Mouse (Mus musculus): ENCODE data around the gene Olfm1. TPM values are rescaled to one million over a fixed set of nuclear protein-coding genes. Genes with fewer than 3 reads are reported as not detected.
A peak's percentile ranks its signal among the peaks of the same experiment; 100 is the strongest.

The Olfm1 gene
- 139 and 152 TPM in 2 replicates for polyA plus RNA-seq (2014; fragmentation: Nextera tagmentation; extraction: Ambion mirVana)

DNA sequence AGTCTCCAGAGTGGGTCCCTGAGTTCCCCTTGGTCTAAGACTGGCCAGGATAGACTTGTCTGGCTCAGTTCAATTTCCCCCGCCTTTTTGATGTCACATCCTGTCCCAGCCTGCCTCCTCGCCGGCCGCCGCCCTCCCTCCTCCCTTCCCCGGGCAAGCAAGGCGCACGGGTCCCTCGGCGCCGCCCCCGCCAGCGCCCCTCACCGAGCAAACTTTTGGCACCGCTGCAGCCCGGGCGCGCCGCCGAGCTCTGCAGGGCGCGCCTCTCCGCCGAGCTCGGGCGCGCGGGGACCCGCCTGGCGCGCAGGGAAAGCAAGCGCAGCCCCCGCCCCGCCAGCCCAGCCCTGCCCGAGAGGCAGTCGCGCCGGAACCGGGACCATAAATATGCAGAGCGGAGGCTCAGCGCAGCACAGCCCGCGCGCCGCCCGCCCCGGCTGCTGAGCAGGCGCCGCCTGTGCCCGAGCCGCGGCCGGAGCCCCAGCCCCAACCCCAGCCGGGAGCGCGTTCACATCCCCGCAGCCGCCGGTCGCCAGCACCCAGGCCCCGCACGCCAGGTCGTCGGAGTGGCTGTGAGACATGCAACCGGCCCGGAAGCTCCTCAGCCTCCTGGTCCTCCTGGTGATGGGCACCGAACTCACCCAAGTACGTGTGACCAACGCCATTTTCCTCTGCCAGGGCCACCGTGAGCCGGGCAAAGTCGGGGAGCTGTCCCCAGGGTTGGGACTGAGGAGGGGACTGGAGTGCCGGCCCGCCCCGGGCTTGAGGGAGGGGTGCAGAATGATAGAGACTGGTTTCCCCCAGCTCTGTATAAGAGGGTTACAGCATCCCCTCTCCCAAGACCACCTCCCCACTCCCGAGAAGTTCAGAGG is at the start of gene Olfm1:
Gene Olfm1 (plus strand): TSS at position 172 of the 869 bp plus-strand sequence.
- H3K9me3 ChIP-seq (ENCODE audit: control insufficient read depth, low read length), result no peaks in the 10 kb centered on the region
- H3K4me2 ChIP-seq (replicated peaks; ENCODE audit: low read depth, low read length), result peak within 1 kb of the TSS; percentile 74
- under 1% methylated on average over 67 of the region's 76 CpGs for WGBS
- peak within 1 kb of the TSS; percentile 86 for H3K9ac ChIP-seq (ENCODE audit: low read depth, low read length)
- H3K36me3 ChIP-seq (ENCODE audit: control insufficient read depth, insufficient read depth, low read length), result no peaks in the 10 kb centered on the region
- peaks cover 10% of the 10 kb centered on the region; the same call in 1 of the 2 replicates for H3K4me1 ChIP-seq (replicated peaks; ENCODE audit: control insufficient read depth, insufficient read depth, low read length)
- H3K27ac ChIP-seq (ENCODE audit: low read depth, low read length), result peak within 1 kb of the TSS; percentile 82
- peak; percentile 79 for DNase-seq (ENCODE audit: low spot score)
- H3K4me3 ChIP-seq (ENCODE audit: low read depth, low read length), result peak within 1 kb of the TSS; percentile 79
- peaks cover 2% of the 10 kb centered on the region; the same call in 1 of the 2 replicates for H3K27me3 ChIP-seq (ENCODE audit: control insufficient read depth, insufficient read depth, low read length)
- ATAC-seq (ENCODE audit: low FRiP score), result peak; percentile 85

DNA sequence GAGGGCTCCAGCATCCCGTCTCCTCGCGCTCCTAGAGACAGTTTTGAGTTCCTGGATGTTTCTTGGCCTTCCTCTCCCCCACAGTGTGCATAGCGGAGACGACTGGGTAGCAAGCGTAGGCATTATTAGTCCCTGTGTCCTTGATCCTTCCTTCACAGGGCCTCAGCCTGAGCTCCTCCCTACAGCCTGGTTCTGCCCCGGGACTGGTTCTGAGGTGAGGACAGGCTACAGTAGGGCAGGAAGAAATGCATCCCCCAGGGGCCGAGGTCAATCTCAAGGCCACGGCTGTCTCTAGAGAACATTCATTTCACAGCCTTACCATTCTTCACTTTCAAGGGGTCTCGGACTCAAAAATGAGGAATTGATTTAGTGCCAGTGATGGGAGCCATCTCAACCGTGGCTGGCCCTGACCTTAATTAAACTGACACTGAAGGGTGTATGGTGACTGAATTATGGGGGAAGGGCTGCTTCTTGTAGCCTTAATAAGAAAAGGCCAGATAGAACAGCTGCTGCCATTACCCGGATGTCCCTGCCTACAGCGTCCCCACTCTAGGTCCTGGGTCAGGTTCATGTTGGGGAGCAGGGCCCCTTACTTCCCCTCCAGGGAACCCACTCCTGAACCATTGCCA is 49.3 kb upstream of the Olfm1 start:
- DNase-seq (ENCODE audit: low spot score), result peak; percentile 28
- no peak overlapping the region for H3K4me2 ChIP-seq (replicated peaks; ENCODE audit: low read depth, low read length)
- no peaks in the 10 kb centered on the region for H3K9me3 ChIP-seq (ENCODE audit: control insufficient read depth, low read length)
- 64% methylated on average over 13 of the region's 13 CpGs for WGBS
- no peaks in the 10 kb centered on the region for H3K27me3 ChIP-seq (ENCODE audit: control insufficient read depth, insufficient read depth, low read length)
- no peaks in the 10 kb centered on the region for H3K36me3 ChIP-seq (ENCODE audit: control insufficient read depth, insufficient read depth, low read length)
- no peak overlapping the region for H3K4me3 ChIP-seq (ENCODE audit: low read depth, low read length)
- H3K27ac ChIP-seq (ENCODE audit: low read depth, low read length), result no peak overlapping the region
- ATAC-seq (ENCODE audit: low FRiP score), result peak; percentile 64
- no peaks in the 10 kb centered on the region for H3K4me1 ChIP-seq (replicated peaks; ENCODE audit: control insufficient read depth, insufficient read depth, low read length)
- no peak overlapping the region for H3K9ac ChIP-seq (ENCODE audit: low read depth, low read length)

DNA sequence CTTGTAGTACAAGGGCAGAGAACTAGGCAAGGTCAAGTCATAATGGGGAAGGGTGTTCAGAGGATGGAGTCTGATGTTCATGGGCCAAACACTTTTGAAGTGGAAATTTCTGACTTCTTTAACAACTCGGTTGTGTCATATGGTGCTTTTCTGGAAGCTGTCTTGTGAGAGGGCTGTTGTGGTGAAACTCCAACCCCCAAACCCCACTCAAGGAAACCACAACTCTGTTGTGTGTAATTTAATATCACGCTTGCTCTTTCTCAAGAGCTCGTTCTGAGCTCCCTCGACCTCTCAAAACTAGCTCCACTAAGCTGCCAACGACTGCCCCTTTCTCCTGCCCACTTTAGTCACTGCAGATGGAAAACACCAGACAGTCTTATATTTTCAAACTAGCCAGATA is 47.1 kb upstream of the Olfm1 start:
- ATAC-seq (ENCODE audit: low FRiP score) (no peak), DNase-seq (ENCODE audit: low spot score) (no peak)
- 86% methylated on average over 5 of the region's 5 CpGs for WGBS
- no peaks in the 10 kb centered on the region for H3K9me3 ChIP-seq (ENCODE audit: control insufficient read depth, low read length)
- H3K4me1 ChIP-seq (replicated peaks; ENCODE audit: control insufficient read depth, insufficient read depth, low read length), result no peaks in the 10 kb centered on the region
- H3K4me2 ChIP-seq (replicated peaks; ENCODE audit: low read depth, low read length), result no peak overlapping the region
- no peak overlapping the region for H3K9ac ChIP-seq (ENCODE audit: low read depth, low read length)
- H3K4me3 ChIP-seq (ENCODE audit: low read depth, low read length), result no peak overlapping the region
- H3K27me3 ChIP-seq (ENCODE audit: control insufficient read depth, insufficient read depth, low read length), result no peaks in the 10 kb centered on the region
- no peak overlapping the region for H3K27ac ChIP-seq (ENCODE audit: low read depth, low read length)
- no peaks in the 10 kb centered on the region for H3K36me3 ChIP-seq (ENCODE audit: control insufficient read depth, insufficient read depth, low read length)

DNA sequence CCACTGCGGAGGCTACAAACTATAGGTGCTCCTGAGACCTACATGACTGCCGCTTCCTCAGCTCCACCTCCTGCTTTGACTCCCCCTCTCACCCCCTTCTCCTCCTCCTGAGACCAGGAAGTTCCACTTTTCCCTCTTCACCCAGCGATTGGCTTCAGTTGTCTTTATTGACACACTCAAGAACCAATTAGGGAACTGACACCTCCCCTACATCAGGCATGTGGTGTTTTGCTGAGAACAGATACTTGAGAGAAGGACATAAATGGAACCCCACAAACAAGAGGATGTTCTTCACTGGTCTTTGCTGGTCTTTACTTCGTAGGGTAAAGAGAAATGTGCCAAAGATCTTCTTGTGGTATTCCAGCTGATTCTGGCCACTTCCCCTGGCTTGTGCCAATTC is 46.6 kb upstream of the Olfm1 start:
- Histone ChIP-seq H3K4me1 (replicated peaks; ENCODE audit: control insufficient read depth, insufficient read depth, low read length) (no peaks in the 10 kb centered on the region), H3K9ac (ENCODE audit: low read depth, low read length) (no peak overlapping the region), H3K4me2 (replicated peaks; ENCODE audit: low read depth, low read length) (no peak overlapping the region), H3K36me3 (ENCODE audit: control insufficient read depth, insufficient read depth, low read length) (no peaks in the 10 kb centered on the region), H3K9me3 (ENCODE audit: control insufficient read depth, low read length) (no peaks in the 10 kb centered on the region), H3K4me3 (ENCODE audit: low read depth, low read length) (no peak overlapping the region), H3K27me3 (ENCODE audit: control insufficient read depth, insufficient read depth, low read length) (no peaks in the 10 kb centered on the region), H3K27ac (ENCODE audit: low read depth, low read length) (no peak overlapping the region)
- WGBS, result 63% methylated on average over 4 of the region's 4 CpGs
- DNase-seq (ENCODE audit: low spot score) (no peak), ATAC-seq (ENCODE audit: low FRiP score) (no peak)

DNA sequence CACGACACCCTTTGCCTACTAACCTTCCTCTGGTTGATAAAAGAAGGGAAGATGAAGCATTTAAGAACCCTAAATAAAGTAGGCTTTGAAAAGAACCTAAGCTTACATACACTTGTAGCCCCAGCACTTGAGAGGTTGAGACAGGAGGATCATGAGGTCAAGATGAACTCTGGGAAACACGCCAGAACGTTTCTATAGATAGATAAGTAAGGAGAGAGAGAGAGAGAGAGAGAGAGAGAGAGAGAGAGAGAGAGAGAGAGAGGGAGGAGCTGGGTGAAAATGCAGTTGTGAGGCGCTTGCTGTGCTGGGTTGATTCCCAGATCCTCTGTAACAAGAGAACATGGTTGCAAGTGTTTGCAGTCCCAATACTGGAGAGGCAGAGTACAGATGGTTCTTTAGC is 46.1 kb upstream of the Olfm1 start:
- Histone ChIP-seq H3K27me3 (ENCODE audit: control insufficient read depth, insufficient read depth, low read length) (no peaks in the 10 kb centered on the region), H3K27ac (ENCODE audit: low read depth, low read length) (no peak overlapping the region), H3K4me1 (replicated peaks; ENCODE audit: control insufficient read depth, insufficient read depth, low read length) (no peaks in the 10 kb centered on the region), H3K9ac (ENCODE audit: low read depth, low read length) (no peak overlapping the region), H3K4me3 (ENCODE audit: low read depth, low read length) (no peak overlapping the region), H3K36me3 (ENCODE audit: control insufficient read depth, insufficient read depth, low read length) (no peaks in the 10 kb centered on the region), H3K4me2 (replicated peaks; ENCODE audit: low read depth, low read length) (no peak overlapping the region), H3K9me3 (ENCODE audit: control insufficient read depth, low read length) (no peaks in the 10 kb centered on the region)
- no peak for DNase-seq (ENCODE audit: low spot score)
- ATAC-seq (ENCODE audit: low FRiP score), result no peak
- 81% methylated on average over 4 of the region's 4 CpGs for WGBS

DNA sequence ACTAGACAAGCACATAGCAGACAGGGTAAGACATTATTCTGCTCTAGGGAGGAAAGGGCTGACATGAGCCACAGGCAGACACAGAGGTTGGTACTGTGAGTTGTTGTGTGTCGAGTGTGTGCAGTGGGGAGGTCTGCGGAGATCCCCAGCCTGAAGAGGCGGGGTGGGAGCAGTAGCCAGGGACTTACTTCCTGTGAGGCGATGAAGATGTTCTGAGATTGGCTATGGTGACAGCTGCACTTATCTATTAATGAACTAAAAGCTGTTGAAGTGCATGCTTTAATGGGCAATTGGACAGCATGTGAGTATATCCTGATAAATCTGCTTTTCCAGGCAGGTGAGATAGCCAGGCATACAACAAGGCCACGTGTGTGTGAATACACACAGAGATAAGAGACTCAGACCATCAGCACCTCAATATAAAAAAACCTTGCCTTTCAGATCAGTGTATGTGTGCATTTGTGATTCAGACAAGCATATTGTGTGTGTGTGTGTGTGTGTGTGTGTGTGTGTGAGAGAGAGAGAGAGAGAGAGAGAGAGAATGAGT is 45.5 kb upstream of the Olfm1 start:
- H3K4me1 ChIP-seq (replicated peaks; ENCODE audit: control insufficient read depth, insufficient read depth, low read length), result no peaks in the 10 kb centered on the region
- no peak for ATAC-seq (ENCODE audit: low FRiP score)
- no peak overlapping the region for H3K27ac ChIP-seq (ENCODE audit: low read depth, low read length)
- no peaks in the 10 kb centered on the region for H3K9me3 ChIP-seq (ENCODE audit: control insufficient read depth, low read length)
- H3K27me3 ChIP-seq (ENCODE audit: control insufficient read depth, insufficient read depth, low read length), result no peaks in the 10 kb centered on the region
- H3K9ac ChIP-seq (ENCODE audit: low read depth, low read length), result no peak overlapping the region
- no peak overlapping the region for H3K4me2 ChIP-seq (replicated peaks; ENCODE audit: low read depth, low read length)
- H3K4me3 ChIP-seq (ENCODE audit: low read depth, low read length), result no peak overlapping the region
- no peak for DNase-seq (ENCODE audit: low spot score)
- no peaks in the 10 kb centered on the region for H3K36me3 ChIP-seq (ENCODE audit: control insufficient read depth, insufficient read depth, low read length)
- 87% methylated on average over 5 of the region's 5 CpGs for WGBS

DNA sequence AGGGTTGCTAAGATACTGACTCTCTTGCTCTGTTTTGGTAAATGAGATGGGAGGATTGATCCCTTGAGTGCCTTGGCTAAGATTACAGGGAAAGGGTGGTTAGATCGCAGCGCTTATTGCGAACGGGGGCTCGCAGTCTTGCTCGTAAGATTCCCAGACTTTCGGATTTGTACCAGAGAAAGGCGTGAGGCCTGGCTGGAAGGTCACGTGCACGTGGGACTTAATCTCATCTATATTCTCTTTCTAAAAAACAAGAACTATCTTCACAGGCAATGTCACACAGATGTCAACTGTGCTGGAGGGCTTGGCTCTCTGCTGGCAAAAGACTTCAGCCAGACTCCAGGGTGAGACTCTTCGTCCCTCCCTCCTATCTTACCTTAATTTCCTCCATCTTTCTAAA is 43.1 kb upstream of the Olfm1 start:
- H3K4me1 ChIP-seq (replicated peaks; ENCODE audit: control insufficient read depth, insufficient read depth, low read length), result no peaks in the 10 kb centered on the region
- WGBS, result 80% methylated on average over 11 of the region's 11 CpGs
- no peak overlapping the region for H3K9ac ChIP-seq (ENCODE audit: low read depth, low read length)
- no peaks in the 10 kb centered on the region for H3K36me3 ChIP-seq (ENCODE audit: control insufficient read depth, insufficient read depth, low read length)
- H3K27me3 ChIP-seq (ENCODE audit: control insufficient read depth, insufficient read depth, low read length), result no peaks in the 10 kb centered on the region
- no peak overlapping the region for H3K27ac ChIP-seq (ENCODE audit: low read depth, low read length)
- no peak overlapping the region for H3K4me2 ChIP-seq (replicated peaks; ENCODE audit: low read depth, low read length)
- H3K4me3 ChIP-seq (ENCODE audit: low read depth, low read length), result no peak overlapping the region
- no peak for DNase-seq (ENCODE audit: low spot score)
- ATAC-seq (ENCODE audit: low FRiP score), result no peak
- no peaks in the 10 kb centered on the region for H3K9me3 ChIP-seq (ENCODE audit: control insufficient read depth, low read length)

DNA sequence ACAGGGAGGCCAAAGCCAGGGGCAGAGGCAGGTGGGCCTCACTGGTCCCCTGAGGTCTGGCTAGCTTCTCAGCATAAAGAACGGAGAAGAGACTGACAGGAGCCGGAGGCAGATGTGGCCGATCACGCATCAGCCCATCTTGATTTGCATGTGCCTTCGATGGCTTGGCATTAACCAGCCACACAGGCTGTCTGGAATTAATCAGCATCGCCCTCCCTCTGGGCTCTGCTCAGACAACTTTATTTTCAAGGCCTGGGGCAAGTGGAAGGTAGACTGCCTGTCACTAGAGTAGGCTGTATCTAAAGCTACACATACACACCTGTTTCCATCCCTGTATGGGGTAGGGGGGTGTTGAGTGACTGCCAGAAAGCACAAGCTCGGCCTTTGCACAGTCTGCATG is 32.2 kb upstream of the Olfm1 start:
- H3K9ac ChIP-seq (ENCODE audit: low read depth, low read length), result no peak overlapping the region
- WGBS, result 47% methylated on average over 7 of the region's 7 CpGs
- no peak for ATAC-seq (ENCODE audit: low FRiP score)
- H3K4me2 ChIP-seq (replicated peaks; ENCODE audit: low read depth, low read length), result no peak overlapping the region
- DNase-seq (ENCODE audit: low spot score), result peak; percentile 27
- no peaks in the 10 kb centered on the region for H3K9me3 ChIP-seq (ENCODE audit: control insufficient read depth, low read length)
- H3K27me3 ChIP-seq (ENCODE audit: control insufficient read depth, insufficient read depth, low read length), result no peaks in the 10 kb centered on the region
- no peaks in the 10 kb centered on the region for H3K36me3 ChIP-seq (ENCODE audit: control insufficient read depth, insufficient read depth, low read length)
- H3K4me1 ChIP-seq (replicated peaks; ENCODE audit: control insufficient read depth, insufficient read depth, low read length), result no peaks in the 10 kb centered on the region
- no peak overlapping the region for H3K4me3 ChIP-seq (ENCODE audit: low read depth, low read length)
- no peak overlapping the region for H3K27ac ChIP-seq (ENCODE audit: low read depth, low read length)

Data from hindbrain, embryonic 11.5 days (tissue).